Mouse (Mus musculus) MEL (cell line): Measurements from ENCODE around the gene Ksr1. TPM values are rescaled to one million over a fixed set of nuclear protein-coding genes. Genes with fewer than 3 reads are reported as not detected.

Experiments
- DNase-seq: peaks from one replicate; pipeline ENCODE4 v3.0.0; 2011; ENCODE audit warnings: low read depth, low spot score
- H3K27ac ChIP-seq: 2 replicates; pipeline ENCODE4 v1.5.1; 2012; ENCODE audit warnings: low read depth, mild to moderate bottlenecking, control low read depth, low read length, moderate library complexity; ENCODE audit not compliant: control insufficient read depth
- H3K27me3 ChIP-seq, 2 experiments: fragments of 150-350 bp in 1 of 2; sonication (generic) in 1 of 2; 2 replicates each; pipeline ENCODE4 v1.6.1; 2012; ENCODE audit warnings: low read length in 2 of 2, mild to moderate bottlenecking in 2 of 2, improper control_type of control experiment in 1 of 2, moderate library complexity in 1 of 2; ENCODE audit not compliant: insufficient read depth in 2 of 2, control insufficient read depth in 1 of 2
- H3K36me3 ChIP-seq, 2 experiments: 2 replicates each; pipeline ENCODE4 v1.6.1; 2012 to 2014; ENCODE audit warnings: low read length in 2 of 2, improper control_type of control experiment in 1 of 2, inconsistent platforms in 1 of 2, mild to moderate bottlenecking in 1 of 2; ENCODE audit not compliant: insufficient read depth in 2 of 2, control insufficient read depth in 1 of 2
- H3K4me1 ChIP-seq, 2 experiments: fragments of 150-350 bp in 1 of 2; sonication (generic) in 1 of 2; 2 replicates each; pipeline ENCODE4 v1.6.1; 2012; ENCODE audit warnings: low read length in 2 of 2, improper control_type of control experiment in 1 of 2, mild to moderate bottlenecking in 1 of 2; ENCODE audit not compliant: insufficient read depth in 2 of 2, control insufficient read depth in 1 of 2
- H3K4me3 ChIP-seq, 2 experiments: fragments of 150-350 bp in 1 of 2; sonication (generic) in 1 of 2; 2 replicates each; pipeline ENCODE4 v1.5.1; 2012; ENCODE audit warnings: low read depth in 2 of 2, low read length in 2 of 2, mild to moderate bottlenecking in 2 of 2, moderate library complexity in 2 of 2, control low read depth in 1 of 2, improper control_type of control experiment in 1 of 2; ENCODE audit not compliant: control insufficient read depth in 1 of 2, insufficient read depth in 1 of 2
- H3K79me2 ChIP-seq: 2 replicates; pipeline ENCODE4 v1.6.1; 2012; ENCODE audit warnings: mild to moderate bottlenecking, low read length, moderate library complexity; ENCODE audit not compliant: control insufficient read depth, poor library complexity, insufficient read depth
- H3K9ac ChIP-seq: 2 replicates; pipeline ENCODE4 v1.6.1; 2012; ENCODE audit warnings: low read depth, mild to moderate bottlenecking, control low read depth, low read length, moderate library complexity; ENCODE audit not compliant: control insufficient read depth, poor library complexity, severe bottlenecking
- H3K9me3 ChIP-seq: fragments of 150-350 bp; sonication (generic); replicated peaks from 2 replicates; pipeline ENCODE4 v1.6.1; 2012; ENCODE audit warnings: mild to moderate bottlenecking, low read length, improper control_type of control experiment, moderate library complexity; ENCODE audit not compliant: insufficient read depth
- CHD1 ChIP-seq: IDR thresholded peaks from 2 replicates; pipeline ENCODE4 v1.6.1; 2012; ENCODE audit warnings: low read depth, mild to moderate bottlenecking, inconsistent platforms, low read length, improper control_type of control experiment
- CTCF ChIP-seq, 3 experiments: IDR thresholded peaks in 2 of 3; conservative IDR thresholded peaks in 1 of 3; 2 replicates each; pipeline ENCODE4 v1.5.1; 2011 to 2012; ENCODE audit warnings: low read length in 3 of 3, low read depth in 2 of 3, mild to moderate bottlenecking in 2 of 3, improper control_type of control experiment in 1 of 3, inconsistent platforms in 1 of 3, mixed read lengths in 1 of 3, moderate library complexity in 1 of 3; ENCODE audit not compliant: control insufficient read depth in 1 of 3, insufficient read depth in 1 of 3, poor library complexity in 1 of 3, severe bottlenecking in 1 of 3
- EP300 ChIP-seq, 2 experiments: IDR thresholded peaks; 2 replicates each; pipeline ENCODE4 v1.6.1; 2011; ENCODE audit warnings: improper control_type of control experiment in 2 of 2, low read length in 2 of 2, low read depth in 1 of 2, mild to moderate bottlenecking in 1 of 2
- ETS1 ChIP-seq: IDR thresholded peaks from 2 replicates; pipeline ENCODE4 v1.6.1; 2012; ENCODE audit warnings: low read depth, mild to moderate bottlenecking, inconsistent platforms, low read length, improper control_type of control experiment, moderate library complexity
- GABPA ChIP-seq: IDR thresholded peaks from 2 replicates; pipeline ENCODE4 v1.6.1; 2012; ENCODE audit warnings: low read depth, mild to moderate bottlenecking, inconsistent platforms, low read length, improper control_type of control experiment, moderate library complexity
- GATA1 ChIP-seq: IDR thresholded peaks from 2 replicates; pipeline ENCODE4 v1.6.1; 2011; ENCODE audit warnings: low read depth, low read length, improper control_type of control experiment
- MAZ ChIP-seq: IDR thresholded peaks from 2 replicates; pipeline ENCODE4 v1.6.1; 2012; ENCODE audit warnings: low read depth, mild to moderate bottlenecking, inconsistent platforms, low read length, improper control_type of control experiment
- MEF2A ChIP-seq: IDR thresholded peaks from 2 replicates; pipeline ENCODE4 v1.6.1; 2014; ENCODE audit warnings: low read depth, mild to moderate bottlenecking, inconsistent platforms, low read length, improper control_type of control experiment; ENCODE audit not compliant: poor library complexity, insufficient replicate concordance, severe bottlenecking; ENCODE audit errors: extremely low read depth
- MYB ChIP-seq: IDR thresholded peaks from 2 replicates; pipeline ENCODE4 v1.6.1; 2011; ENCODE audit warnings: mild to moderate bottlenecking, low read depth, low read length, improper control_type of control experiment
- NRF1 ChIP-seq: IDR thresholded peaks from 2 replicates; pipeline ENCODE4 v1.6.1; 2014; ENCODE audit warnings: low read depth, mild to moderate bottlenecking, inconsistent platforms, low read length, improper control_type of control experiment, moderate library complexity; ENCODE audit not compliant: poor library complexity, insufficient read depth, severe bottlenecking
- POLR2A ChIP-seq, 2 experiments: IDR thresholded peaks; 2 replicates each; pipeline ENCODE4 v1.6.1; 2011 to 2012; ENCODE audit warnings: low read length in 2 of 2, mild to moderate bottlenecking in 2 of 2, control low read depth in 1 of 2, improper control_type of control experiment in 1 of 2, low read depth in 1 of 2, moderate library complexity in 1 of 2; ENCODE audit not compliant: control insufficient read depth in 1 of 2, insufficient read depth in 1 of 2, poor library complexity in 1 of 2
- POLR2AphosphoS5 ChIP-seq: IDR thresholded peaks from 2 replicates; pipeline ENCODE4 v1.6.1; 2012; ENCODE audit warnings: low read depth, borderline replicate concordance, mild to moderate bottlenecking, inconsistent platforms, low read length, moderate library complexity, mixed read lengths
- RAD21 ChIP-seq: IDR thresholded peaks from 2 replicates; pipeline ENCODE4 v1.6.1; 2011; ENCODE audit warnings: mild to moderate bottlenecking, low read depth, low read length, improper control_type of control experiment
- RCOR1 ChIP-seq: IDR thresholded peaks from 2 replicates; pipeline ENCODE4 v1.6.1; 2012; ENCODE audit warnings: low read depth, mild to moderate bottlenecking, inconsistent platforms, low read length, improper control_type of control experiment
- SIN3A ChIP-seq: IDR thresholded peaks from 2 replicates; pipeline ENCODE4 v1.6.1; 2012; ENCODE audit warnings: low read length, improper control_type of control experiment, inconsistent platforms
- SMC3 ChIP-seq: IDR thresholded peaks from 2 replicates; pipeline ENCODE4 v1.6.1; 2011; ENCODE audit warnings: low read depth, low read length, improper control_type of control experiment
- TAL1 ChIP-seq: IDR thresholded peaks from 2 replicates; pipeline ENCODE4 v1.6.1; 2012; ENCODE audit warnings: mild to moderate bottlenecking, inconsistent platforms, low read length, moderate library complexity, mixed read lengths
- TCF12 ChIP-seq: IDR thresholded peaks from 2 replicates; pipeline ENCODE4 v1.6.1; 2014; ENCODE audit warnings: low read depth, mild to moderate bottlenecking, inconsistent platforms, low read length, improper control_type of control experiment, moderate library complexity
- polyA plus RNA-seq, 2 experiments: library from polyadenylated mRNA; stranded (reverse) in 1 of 2; unstranded in 1 of 2; fragments of >175 nt in 1 of 2; fragments of >200 nt in 1 of 2; gene quantifications; 2 replicates each; pipeline versions ENCODE4 v1.2.1 to v1.2.4; 2012; ENCODE audit warnings: low replicate concordance in 2 of 2, low read depth in 1 of 2; ENCODE audit not compliant: insufficient read length in 2 of 2, insufficient read depth in 1 of 2, missing spikeins in 1 of 2
- total RNA-seq: library from RNA; depleted of rRNA; stranded (reverse); fragments of 300-350 nt; gene quantifications from 2 replicates; pipeline ENCODE4 v1.2.3, GENCODE M21; 2012

Gene Ksr1
- total and polyA plus RNA-seq, 3 experiments: 9.7 to 18.4 TPM; not detected in 1

- Histone ChIP-seq H3K36me3 (peaks cover 0 to 5% of the 10 kb centered on the region in 2 experiments; a peak in 1 of 4 replicates), H3K9ac (no peak overlapping the region), H3K27ac (no peak overlapping the region), H3K79me2 (no peaks in the 10 kb centered on the region), H3K27me3 (no peaks in the 10 kb centered on the region), H3K4me3 (no peak overlapping the region), H3K9me3 (no peaks in the 10 kb centered on the region), H3K4me1 (peaks cover 0 to 7% of the 10 kb centered on the region in 2 experiments; a peak in 1 of 4 replicates)
- no peak for DNase-seq
- TF ChIP-seq SMC3 (no peak), CHD1 (no peak), POLR2AphosphoS5 (no peak), MYB (no peak), NRF1 (no peak), MAZ (no peak), MEF2A (no peak), SIN3A (no peak), TAL1 (no peak), ETS1 (no peak)
- TF ChIP-seq, all 39 proteins: peak for 0
Measured at GRCm38 (mm10) chr11:79103461-79103869, 42.7 kb downstream of the Ksr1 start.

GRCm38 (mm10) chr11:79102280-79102679 lies 43.9 kb downstream of the Ksr1 start:
- H3K4me3 ChIP-seq: no peak overlapping the region

More at GRCm38 (mm10) chr11:79102280-79102679, 43.9 kb downstream of the Ksr1 start:
- Histone ChIP-seq H3K27me3 (no peaks in the 10 kb centered on the region), H3K27ac (no peak overlapping the region), H3K79me2 (no peaks in the 10 kb centered on the region), H3K9ac (no peak overlapping the region), H3K9me3 (no peaks in the 10 kb centered on the region), H3K4me1 (peaks cover 0 to 7% of the 10 kb centered on the region in 2 experiments; a peak in 1 of 4 replicates), H3K36me3 (peaks cover 0 to 5% of the 10 kb centered on the region in 2 experiments; a peak in 1 of 4 replicates)
- TF ChIP-seq POLR2A (IDR thresholded peaks at IDR 0.05; ENCODE audit: control insufficient read depth in 1 of 2, insufficient read depth in 1 of 2, low read depth in 1 of 2, low read length in 2 of 2, poor library complexity in 1 of 2) (no peak), RAD21 (peak; percentile 10), SMC3 (peak; percentile 49), RCOR1 (no peak), GABPA (no peak), TCF12 (peak; percentile 25; the same call in 1 of the 2 replicates), EP300 (IDR thresholded peaks at IDR 0.05; ENCODE audit: low read depth in 1 of 2, low read length in 2 of 2) (0 out of 4 replicates have a peak, but pooled peaks of 1 of the 2 experiments have one; percentile 31), CTCF (IDR thresholded peaks at IDR 0.05 in 2 of 3, conservative IDR thresholded peaks at IDR 0.05 in 1 of 3; ENCODE audit: control insufficient read depth in 1 of 3, insufficient read depth in 1 of 3, low read depth in 2 of 3, low read length in 3 of 3, poor library complexity in 1 of 3, severe bottlenecking in 1 of 3) (peak; percentile 28 to 41 (median 31); a peak in 5 of 6 replicates), GATA1 (peak; percentile 75)
- TF ChIP-seq, all 39 proteins: peak for 6
- peak; percentile 58 for DNase-seq
